Mouse (Mus musculus) hindbrain, embryonic 16.5 days (tissue): ENCODE measurements around the gene Dip2c. TPM values are rescaled to one million over a fixed set of nuclear protein-coding genes. Genes with fewer than 3 reads are reported as not detected.

Source experiments
- ATAC-seq: fragments of 200-750 bp; cut with Nextera tagmentation; 2 replicates; pipeline ENCODE4 v1.8.0; 2017; ENCODE audit warnings: moderate TSS enrichment, moderate library complexity
- H3K27ac ChIP-seq: fragments of 300-500 bp; sonication (generic); 2 replicates; pipeline ENCODE4 v1.5.1; 2014; ENCODE audit warnings: low read depth, mild to moderate bottlenecking, control low read depth, low read length, moderate library complexity
- H3K27me3 ChIP-seq: fragments of 300-500 bp; sonication (generic); replicated peaks from 2 replicates; pipeline ENCODE4 v1.6.1; 2014; ENCODE audit warnings: low read length; ENCODE audit not compliant: control insufficient read depth, insufficient read depth
- H3K36me3 ChIP-seq: fragments of 300-500 bp; sonication (generic); 2 replicates; pipeline ENCODE4 v1.6.1; 2014; ENCODE audit warnings: mild to moderate bottlenecking, low read length, moderate library complexity, mixed read lengths; ENCODE audit not compliant: control insufficient read depth, insufficient read depth
- H3K4me1 ChIP-seq: fragments of 300-500 bp; sonication (generic); 2 replicates; pipeline ENCODE4 v1.6.1; 2014; ENCODE audit warnings: low read depth, low read length; ENCODE audit not compliant: control insufficient read depth, insufficient read depth
- H3K4me2 ChIP-seq: fragments of 300-500 bp; sonication (generic); 2 replicates; pipeline ENCODE4 v1.6.1; 2014; ENCODE audit warnings: mild to moderate bottlenecking, low read length, control low read depth, moderate library complexity
- H3K4me3 ChIP-seq: fragments of 300-500 bp; sonication (generic); 2 replicates; pipeline ENCODE4 v1.5.1; 2014; ENCODE audit warnings: mild to moderate bottlenecking, low read length, control low read depth, moderate library complexity
- H3K9ac ChIP-seq: fragments of 300-500 bp; sonication (generic); 2 replicates; pipeline ENCODE4 v1.6.1; 2014; ENCODE audit warnings: low read depth, mild to moderate bottlenecking, control low read depth, low read length, moderate library complexity
- H3K9me3 ChIP-seq: fragments of 300-500 bp; sonication (generic); 2 replicates; pipeline ENCODE4 v1.6.1; 2014; ENCODE audit warnings: mild to moderate bottlenecking, low read length, moderate library complexity; ENCODE audit not compliant: control insufficient read depth
- WGBS: fragments of 180-500 bp; shearing (Covaris S2); extraction: QIAGEN DNeasy Blood & Tissue Kit; methylation state at CpG from one replicate; pipeline ENCODE4 v1.1.7; 2014; 5-methylcytosine and 5-hydroxymethylcytosine counted together
- polyA plus RNA-seq: library from polyadenylated mRNA; unstranded; fragments of >200 nt; fragmentation: Nextera tagmentation; extraction: Ambion mirVana; gene quantifications from 2 replicates; pipeline ENCODE4 v1.2.1, GENCODE M21; 2015

Dip2c gene
- polyA plus RNA-seq, 1 experiment from 2014 or later: 10.5 TPM

- Histone ChIP-seq H3K27me3 (no peaks in the 10 kb centered on the region), H3K9ac (no peak overlapping the region), H3K36me3 (peaks cover 10% of the 10 kb centered on the region), H3K4me3 (no peak overlapping the region), H3K4me1 (no peaks in the 10 kb centered on the region), H3K27ac (no peak overlapping the region), H3K4me2 (no peak overlapping the region), H3K9me3 (no peaks in the 10 kb centered on the region)
- WGBS: 85% methylated on average over 4 of the region's 4 CpGs
- no peak for ATAC-seq
Measured at GRCm38 (mm10) chr13:9578456-9578855, 302.1 kb downstream of the Dip2c start.

- Histone ChIP-seq H3K9me3 (no peaks in the 10 kb centered on the region), H3K9ac (no peak overlapping the region), H3K4me2 (no peak overlapping the region), H3K4me3 (no peak overlapping the region), H3K27me3 (no peaks in the 10 kb centered on the region), H3K4me1 (no peaks in the 10 kb centered on the region), H3K36me3 (peaks cover 7% of the 10 kb centered on the region), H3K27ac (no peak overlapping the region)
- ATAC-seq: no peak
Measured at GRCm38 (mm10) chr13:9581821-9582220, 305.5 kb downstream of the Dip2c start.

- no peak overlapping the region for H3K9ac ChIP-seq
- ATAC-seq: no peak
- no peaks in the 10 kb centered on the region for H3K4me1 ChIP-seq
- H3K4me2 ChIP-seq: no peak overlapping the region
- H3K9me3 ChIP-seq: no peaks in the 10 kb centered on the region
- no peak overlapping the region for H3K27ac ChIP-seq
- H3K36me3 ChIP-seq: no peaks in the 10 kb centered on the region; the same call in 1 of the 2 replicates
- no peak overlapping the region for H3K4me3 ChIP-seq
- no peaks in the 10 kb centered on the region for H3K27me3 ChIP-seq
Measured at GRCm38 (mm10) chr13:9583579-9583978, 307.3 kb downstream of the Dip2c start.

GRCm38 (mm10) chr13:9599334-9600096, 323.2 kb downstream of the Dip2c start:
- Histone ChIP-seq H3K4me3 (no peak overlapping the region), H3K27me3 (no peaks in the 10 kb centered on the region), H3K36me3 (peaks cover 3% of the 10 kb centered on the region; the same call in 1 of the 2 replicates), H3K9ac (no peak overlapping the region), H3K4me1 (no peaks in the 10 kb centered on the region), H3K9me3 (no peaks in the 10 kb centered on the region), H3K27ac (no peak overlapping the region), H3K4me2 (no peak overlapping the region)
- no peak for ATAC-seq
- WGBS: 83% methylated on average over 6 of the region's 6 CpGs

GRCm38 (mm10) chr13:9601350-9601749, 325.0 kb downstream of the Dip2c start:
- H3K27ac ChIP-seq: no peak overlapping the region
- H3K27me3 ChIP-seq: no peaks in the 10 kb centered on the region
- no peak overlapping the region for H3K4me2 ChIP-seq
- peaks cover 7% of the 10 kb centered on the region; the same call in 1 of the 2 replicates for H3K36me3 ChIP-seq
- no peaks in the 10 kb centered on the region for H3K4me1 ChIP-seq
- 76% methylated on average over 3 of the region's 3 CpGs for WGBS
- no peaks in the 10 kb centered on the region for H3K9me3 ChIP-seq
- no peak overlapping the region for H3K9ac ChIP-seq
- H3K4me3 ChIP-seq: no peak overlapping the region
- ATAC-seq: no peak

- H3K4me2 ChIP-seq: no peak overlapping the region
- no peak overlapping the region for H3K4me3 ChIP-seq
- peaks cover 14% of the 10 kb centered on the region for H3K36me3 ChIP-seq
- no peak overlapping the region for H3K27ac ChIP-seq
- no peaks in the 10 kb centered on the region for H3K27me3 ChIP-seq
- no peaks in the 10 kb centered on the region for H3K4me1 ChIP-seq
- ATAC-seq: no peak
- H3K9me3 ChIP-seq: no peaks in the 10 kb centered on the region
- 91% methylated on average over 1 of the region's 1 CpGs for WGBS
- no peak overlapping the region for H3K9ac ChIP-seq
Measured at GRCm38 (mm10) chr13:9611229-9611628, 334.9 kb downstream of the Dip2c start.

- Histone ChIP-seq H3K9me3 (no peaks in the 10 kb centered on the region), H3K27ac (no peak overlapping the region), H3K4me2 (no peak overlapping the region), H3K4me3 (no peak overlapping the region), H3K36me3 (peaks cover 2% of the 10 kb centered on the region; the same call in 1 of the 2 replicates), H3K9ac (no peak overlapping the region), H3K27me3 (no peaks in the 10 kb centered on the region), H3K4me1 (no peaks in the 10 kb centered on the region)
- ATAC-seq: no peak
- 54% methylated on average over 2 of the region's 2 CpGs for WGBS
Measured at GRCm38 (mm10) chr13:9632684-9633083, 356.4 kb downstream of the Dip2c start.

GRCm38 (mm10) chr13:9635951-9636350, 359.6 kb downstream of the Dip2c start:
- H3K4me1 ChIP-seq: no peaks in the 10 kb centered on the region
- ATAC-seq: no peak
- no peak overlapping the region for H3K27ac ChIP-seq
- no peak overlapping the region for H3K4me3 ChIP-seq
- H3K36me3 ChIP-seq: no peaks in the 10 kb centered on the region; the same call in 1 of the 2 replicates
- WGBS: 95% methylated on average over 2 of the region's 2 CpGs
- no peak overlapping the region for H3K9ac ChIP-seq
- H3K4me2 ChIP-seq: no peak overlapping the region
- no peaks in the 10 kb centered on the region for H3K9me3 ChIP-seq
- no peaks in the 10 kb centered on the region for H3K27me3 ChIP-seq

- Histone ChIP-seq H3K27me3 (no peaks in the 10 kb centered on the region), H3K9me3 (no peaks in the 10 kb centered on the region), H3K4me3 (no peak overlapping the region), H3K27ac (no peak overlapping the region), H3K4me2 (no peak overlapping the region), H3K4me1 (no peaks in the 10 kb centered on the region), H3K9ac (no peak overlapping the region), H3K36me3 (no peaks in the 10 kb centered on the region; the same call in 1 of the 2 replicates)
- peak; percentile 64; the same call in 1 of the 2 replicates for ATAC-seq
- 52% methylated on average over 4 of the region's 4 CpGs for WGBS
Measured at GRCm38 (mm10) chr13:9636505-9636904, 360.2 kb downstream of the Dip2c start.
